Mouse (Mus musculus): ENCODE results near the gene Hist1h2ae.
"Not testable (repeated sequence)": the region's sequence is repeated elsewhere in the genome, so short reads cannot be mapped to it uniquely, and the experiment has no call there.

Gene Hist1h2ae

GRCm38 (mm10) chr13:23583387-23584068 lies 12.5 kb upstream of the Hist1h2ae start:
- DNase-seq: no peak

GRCm38 (mm10) chr13:23582219-23583056 lies 11.4 kb upstream of the Hist1h2ae start:
- DNase-seq: no peak

GRCm38 (mm10) chr13:23581408-23582218 lies 10.6 kb upstream of the Hist1h2ae start, which contains the start of gene Hist1h4d:
Gene Hist1h4d (plus strand): TSS chr13:23581598.
- DNase-seq: peak; percentile 98 to 99

- DNase-seq: no peak
These were observed 6.8 kb upstream of the Hist1h2ae start for GRCm38 (mm10) chr13:23577835-23578234.

- no peak for DNase-seq
These were observed 6.1 kb upstream of the Hist1h2ae start for GRCm38 (mm10) chr13:23576906-23577639.

- no peak for DNase-seq
These were observed 5.4 kb upstream of the Hist1h2ae start for GRCm38 (mm10) chr13:23576351-23576881.

DNA sequence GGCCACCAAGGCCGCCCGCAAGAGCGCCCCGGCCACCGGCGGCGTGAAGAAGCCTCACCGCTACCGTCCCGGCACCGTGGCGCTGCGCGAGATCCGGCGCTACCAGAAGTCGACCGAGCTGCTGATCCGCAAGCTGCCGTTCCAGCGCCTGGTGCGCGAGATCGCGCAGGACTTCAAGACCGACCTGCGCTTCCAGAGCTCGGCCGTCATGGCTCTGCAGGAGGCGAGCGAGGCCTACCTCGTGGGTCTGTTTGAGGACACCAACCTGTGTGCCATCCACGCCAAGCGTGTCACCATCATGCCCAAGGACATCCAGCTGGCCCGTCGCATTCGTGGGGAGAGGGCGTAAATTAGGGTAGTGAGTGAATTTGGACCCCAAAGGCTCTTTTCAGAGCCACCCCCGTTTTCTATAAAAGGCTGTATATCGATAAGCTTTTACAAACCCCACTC lies 4.9 kb upstream of the Hist1h2ae start:
- DNase-seq: not testable (repeated sequence)

GRCm38 (mm10) chr13:23575271-23575851 lies 4.3 kb upstream of the Hist1h2ae start, which contains the start of gene Hist1h3d:
Gene Hist1h3d (plus strand): TSS chr13:23575763.
- peak; percentile 61 to 71 for DNase-seq

- not testable (repeated sequence) for DNase-seq
These were observed 3.6 kb upstream of the Hist1h2ae start for GRCm38 (mm10) chr13:23574546-23575170.

GRCm38 (mm10) chr13:23573898-23574524 lies 3.0 kb upstream of the Hist1h2ae start, which contains the start of the genes Hist1h2bf and Hist1h2ad:
Gene Hist1h2bf (minus strand): TSS chr13:23574196.
Gene Hist1h2ad (plus strand): TSS chr13:23574381.
- peak; percentile 92 to 93 for DNase-seq

GRCm38 (mm10) chr13:23573034-23573897 lies 2.2 kb upstream of the Hist1h2ae start:
- not testable (repeated sequence) for DNase-seq

- no peak for DNase-seq
These were observed 1.4 kb upstream of the Hist1h2ae start for GRCm38 (mm10) chr13:23572218-23573033.

DNA sequence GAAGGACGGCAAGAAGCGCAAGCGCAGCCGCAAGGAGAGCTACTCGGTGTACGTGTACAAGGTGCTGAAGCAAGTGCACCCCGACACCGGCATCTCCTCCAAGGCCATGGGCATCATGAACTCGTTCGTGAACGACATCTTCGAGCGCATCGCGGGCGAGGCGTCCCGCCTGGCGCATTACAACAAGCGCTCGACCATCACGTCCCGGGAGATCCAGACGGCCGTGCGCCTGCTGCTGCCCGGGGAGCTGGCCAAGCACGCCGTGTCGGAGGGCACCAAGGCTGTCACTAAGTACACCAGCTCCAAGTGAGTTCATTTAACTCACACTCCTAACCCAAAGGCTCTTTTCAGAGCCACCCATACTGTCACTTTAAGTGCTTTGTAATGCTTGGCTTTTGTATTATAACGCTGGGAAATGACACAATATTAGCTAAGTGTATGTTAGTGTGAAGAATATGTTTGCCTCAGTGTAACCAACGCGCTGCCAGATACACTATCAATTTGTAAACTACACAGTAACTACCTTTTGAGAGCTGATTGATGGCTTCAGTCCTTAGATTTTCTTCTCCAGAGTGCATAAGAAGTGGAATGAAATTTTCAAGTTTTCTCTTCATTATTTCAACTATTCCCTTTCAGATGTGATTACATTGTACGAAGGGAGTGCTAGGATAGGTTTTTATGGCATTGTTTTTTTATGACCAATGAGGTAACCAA lies 641 bp upstream of the Hist1h2ae start:
- not testable (repeated sequence) for DNase-seq

GRCm38 (mm10) chr13:23570261-23571021 lies 579 bp downstream of the Hist1h2ae start:
- not testable (repeated sequence) for DNase-seq

- no peak for DNase-seq
These were observed 6.5 kb downstream of the Hist1h2ae start for GRCm38 (mm10) chr13:23564482-23564881.

- DNase-seq: peak; percentile 43 to 69
These were observed 8.1 kb downstream of the Hist1h2ae start for GRCm38 (mm10) chr13:23562699-23563462.

All from cerebellum, postnatal 10 days (tissue).